Mouse (Mus musculus) left cerebral cortex, adult 18-20 months (tissue): ENCODE measurements at regions not wholly inside any gene's neighbourhood (a gene's known extent, or its start where the extent isn't known, plus 50 kb on each side); places are given as distances from the start of the nearest gene placed in this dataset.

Experiments
- DNase-seq, 2 experiments: peaks; one replicate each; pipeline ENCODE4 v3.0.0; 2021 to 2022; ENCODE audit warnings: low spot score in 2 of 2, mixed read lengths in 1 of 2

DNA sequence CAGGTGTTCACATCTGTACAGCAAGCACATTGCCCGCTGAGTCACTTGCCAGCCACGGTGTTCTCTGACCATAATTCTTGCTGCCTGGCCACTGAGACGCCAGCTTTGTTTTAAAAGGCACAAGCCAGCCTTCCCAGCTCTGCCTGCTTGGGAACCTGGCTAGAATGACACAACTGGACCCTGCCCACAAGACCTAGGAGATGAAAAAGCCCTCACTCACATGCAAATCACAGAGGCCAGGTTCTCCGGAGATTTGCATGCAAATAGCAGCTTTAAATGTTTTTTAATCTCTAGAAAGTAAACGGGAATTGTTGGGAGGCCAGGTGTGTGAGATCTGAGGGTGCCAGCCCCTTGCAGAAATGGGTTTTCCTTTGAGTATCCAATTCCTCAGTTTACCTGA is 71.9 kb downstream of the 1810010D01Rik start:
- no peak for DNase-seq

- DNase-seq = peak in 1 of 2 experiments; percentile 24
Observed at GRCm38 (mm10) chr7:145132506-145132905, 75.4 kb downstream of the 1810010D01Rik start.

GRCm38 (mm10) chr7:145131438-145132159 is 76.3 kb downstream of the 1810010D01Rik start:
- no peak for DNase-seq

- DNase-seq = no peak
Observed at GRCm38 (mm10) chr7:145129971-145130370, 77.9 kb downstream of the 1810010D01Rik start.

GRCm38 (mm10) chr7:145127661-145128060 is 80.3 kb downstream of the 1810010D01Rik start:
- no peak for DNase-seq

DNA sequence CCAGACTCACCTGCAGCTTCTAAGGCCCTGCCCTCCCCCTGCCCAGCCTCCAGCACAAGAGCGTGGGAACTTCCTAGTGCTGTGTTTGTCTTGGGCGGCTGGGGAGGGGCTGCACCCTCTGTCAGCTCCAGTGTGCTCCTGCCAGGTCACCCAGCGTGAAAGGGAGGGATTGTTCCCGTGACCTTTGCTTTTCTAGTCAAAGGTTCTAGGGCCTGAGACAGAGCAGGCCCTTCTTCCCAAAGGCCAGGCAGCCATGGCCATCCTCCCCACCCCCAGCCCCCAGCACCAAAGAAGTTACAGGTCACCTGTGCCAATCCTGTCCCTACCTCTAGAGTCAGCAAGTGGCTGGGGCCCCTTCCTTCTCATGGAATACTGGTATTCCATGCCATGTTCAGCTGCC is 80.7 kb downstream of the 1810010D01Rik start:
- no peak for DNase-seq

DNA sequence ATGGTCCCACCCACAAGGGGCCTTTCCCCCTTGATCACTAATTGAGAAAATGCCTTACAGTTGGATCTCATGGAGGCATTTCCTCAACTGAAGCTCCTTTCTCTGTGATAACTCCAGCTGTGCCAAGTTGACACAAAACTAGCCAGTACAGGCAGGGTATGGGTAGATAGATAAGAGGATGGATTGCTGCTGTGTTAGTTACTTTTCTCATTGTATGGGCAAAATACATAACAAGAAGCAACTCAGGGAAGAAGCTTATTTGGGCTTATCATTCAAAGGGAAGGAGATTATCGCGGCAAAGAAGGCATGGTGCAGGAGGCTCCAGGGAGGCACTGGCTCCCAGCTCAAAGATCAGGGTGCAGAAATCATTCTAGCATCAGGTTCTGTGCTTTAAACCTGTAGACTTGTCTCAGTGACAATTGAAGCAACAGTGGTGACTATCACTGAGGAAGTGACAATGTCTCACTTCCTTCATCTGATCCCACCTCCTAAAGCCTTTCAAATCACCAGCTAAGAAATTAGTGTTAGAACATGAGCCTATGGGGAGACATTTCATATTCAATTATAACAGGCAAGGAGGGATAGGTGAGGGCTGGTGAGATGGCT is 83.8 kb downstream of the 1810010D01Rik start:
- DNase-seq = no peak

GRCm38 (mm10) chr7:145122471-145122870 is 85.4 kb downstream of the 1810010D01Rik start:
- no peak for DNase-seq

DNA sequence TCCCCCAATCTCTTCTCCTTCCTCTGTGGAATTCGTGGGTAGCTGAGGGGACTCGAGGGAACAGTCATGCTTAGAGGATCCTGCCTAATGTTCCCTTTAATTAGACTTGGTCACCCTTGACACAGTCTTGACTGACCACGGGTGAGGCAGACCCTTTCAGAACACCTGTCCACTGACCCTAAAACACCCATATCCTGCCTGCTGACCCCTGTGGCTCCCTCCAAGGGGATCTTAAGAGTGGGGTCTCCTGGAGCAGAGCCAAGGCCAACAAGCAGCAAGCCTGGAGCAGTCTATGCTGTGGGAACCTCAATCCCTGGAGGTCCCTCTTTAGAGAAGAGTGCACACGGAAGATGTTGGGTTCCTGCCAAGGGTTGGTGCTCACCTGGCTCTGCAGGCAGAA is 89.5 kb downstream of the 1810010D01Rik start:
- no peak for DNase-seq

GRCm38 (mm10) chr7:145114660-145115059 is 93.3 kb downstream of the 1810010D01Rik start:
- peak in 1 of 2 experiments; percentile 51 for DNase-seq

GRCm38 (mm10) chr7:145114145-145114544 is 93.8 kb downstream of the 1810010D01Rik start:
- DNase-seq = no peak

DNA sequence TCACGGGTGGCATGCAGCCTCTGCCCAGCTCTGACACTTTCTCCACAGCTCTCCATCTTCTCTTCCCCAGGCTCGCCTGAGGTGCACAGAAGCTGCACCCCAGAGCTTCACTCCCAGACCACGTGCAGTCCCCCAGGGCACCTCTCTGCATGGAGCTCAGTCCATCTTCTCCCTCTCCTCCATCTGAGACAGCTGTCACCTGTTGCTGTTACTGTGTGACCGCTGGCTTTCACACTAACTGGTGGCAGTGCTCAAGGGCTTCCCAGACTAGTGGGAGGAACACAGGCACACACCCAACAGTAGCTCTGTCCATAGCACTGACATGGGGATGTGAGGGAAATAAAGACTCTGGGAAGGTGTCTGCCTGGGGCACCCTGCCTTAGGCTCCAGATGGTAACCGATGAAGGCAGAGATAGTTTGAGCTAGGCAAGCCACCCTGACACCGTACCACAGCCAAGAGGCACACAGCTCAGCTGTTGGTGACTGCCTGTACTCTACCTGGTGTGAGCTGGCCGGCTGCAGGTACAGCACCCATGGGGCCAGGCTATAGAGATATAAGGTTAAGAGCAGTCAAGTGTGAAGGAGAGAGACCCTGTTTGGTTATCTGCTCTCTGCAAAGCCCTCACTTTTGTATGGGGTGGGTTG is 94.9 kb downstream of the 1810010D01Rik start:
- no peak for DNase-seq

- DNase-seq = no peak
Observed at GRCm38 (mm10) chr7:145112146-145112830, 95.6 kb downstream of the 1810010D01Rik start.

- peak in 1 of 2 experiments; percentile 31 for DNase-seq
Observed at GRCm38 (mm10) chr7:145111252-145112131, 96.4 kb downstream of the 1810010D01Rik start.

GRCm38 (mm10) chr7:145110657-145111251 is 97.2 kb downstream of the 1810010D01Rik start:
- DNase-seq = no peak

DNA sequence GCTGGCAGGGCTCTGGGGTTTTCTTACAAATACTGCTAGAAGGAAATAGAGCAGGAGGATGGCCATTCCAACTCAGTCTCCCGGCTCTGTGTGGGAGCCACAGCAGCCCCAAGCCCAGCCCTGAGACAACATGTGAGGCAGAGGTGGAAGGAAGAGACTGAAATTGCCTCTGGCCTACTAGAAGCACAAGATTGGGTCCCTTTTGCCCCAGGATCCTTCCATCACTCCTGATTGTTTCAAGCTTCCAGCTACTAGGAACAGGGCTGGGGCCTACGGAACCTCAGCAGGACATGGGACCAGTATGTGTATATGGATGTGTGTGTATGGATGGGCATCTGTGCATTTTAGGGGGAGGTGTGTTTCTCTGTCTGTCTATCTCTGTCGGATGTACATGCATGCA is 97.9 kb downstream of the 1810010D01Rik start:
- DNase-seq = no peak

DNA sequence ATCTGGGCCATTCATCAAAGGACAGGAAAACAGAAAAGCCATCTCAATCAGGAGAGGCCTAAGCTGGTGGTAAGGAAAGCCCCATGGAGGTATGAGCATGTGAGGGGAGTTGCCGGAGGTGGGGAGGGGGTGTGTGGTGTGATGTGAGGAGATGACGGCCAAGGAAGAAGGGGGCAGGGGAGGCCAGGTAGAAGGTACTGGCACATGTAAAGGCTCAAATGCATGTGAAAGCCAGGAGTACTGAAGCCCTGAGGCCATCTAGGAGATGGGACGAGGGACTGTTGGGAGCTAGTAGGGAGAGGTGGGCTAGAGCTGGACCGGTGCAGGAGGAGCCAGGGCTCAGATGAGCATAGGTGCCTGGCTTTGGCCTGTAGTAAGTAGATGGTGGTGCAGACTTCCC is 98.4 kb downstream of the 1810010D01Rik start:
- no peak for DNase-seq

DNA sequence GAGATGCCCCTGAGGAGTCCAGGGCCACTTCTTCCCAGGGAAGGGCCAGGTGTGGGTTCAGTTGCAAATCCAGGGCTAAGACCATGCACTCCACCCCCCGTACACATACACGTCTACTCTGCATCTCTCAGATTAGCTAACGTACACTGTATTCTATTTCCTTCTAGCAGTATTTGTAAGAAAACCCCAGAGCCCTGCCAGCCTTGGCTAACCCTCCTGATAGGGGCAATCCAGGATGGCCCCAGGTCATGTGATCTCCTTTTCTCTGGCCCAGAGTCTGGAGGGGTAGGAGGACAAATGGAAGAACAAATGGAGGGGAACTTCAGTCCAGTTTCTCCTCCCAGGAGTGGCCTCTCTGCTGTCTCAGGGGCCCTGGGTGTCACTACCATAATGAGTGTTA is 98.9 kb downstream of the 1810010D01Rik start:
- DNase-seq = no peak

GRCm38 (mm10) chr7:145107575-145108170 is 100.2 kb downstream of the 1810010D01Rik start:
- DNase-seq = no peak

- peak; percentile 71 to 75 for DNase-seq
Observed at GRCm38 (mm10) chr7:145106494-145106849, 101.4 kb downstream of the 1810010D01Rik start.
